Mouse (Mus musculus) hindbrain, embryonic 16.5 days (tissue): ENCODE data around the gene Hnrnpa0. TPM values are rescaled to one million over a fixed set of nuclear protein-coding genes. Genes with fewer than 3 reads are reported as not detected.

Experiments used
- ATAC-seq: fragments of 200-750 bp; cut with Nextera tagmentation; 2 replicates; pipeline ENCODE4 v1.8.0; 2017; ENCODE audit warnings: moderate TSS enrichment, moderate library complexity
- H3K27ac ChIP-seq: fragments of 300-500 bp; sonication (generic); 2 replicates; pipeline ENCODE4 v1.5.1; 2014; ENCODE audit warnings: low read depth, mild to moderate bottlenecking, control low read depth, low read length, moderate library complexity
- H3K27me3 ChIP-seq: fragments of 300-500 bp; sonication (generic); replicated peaks from 2 replicates; pipeline ENCODE4 v1.6.1; 2014; ENCODE audit warnings: low read length; ENCODE audit not compliant: control insufficient read depth, insufficient read depth
- H3K36me3 ChIP-seq: fragments of 300-500 bp; sonication (generic); 2 replicates; pipeline ENCODE4 v1.6.1; 2014; ENCODE audit warnings: mild to moderate bottlenecking, low read length, moderate library complexity, mixed read lengths; ENCODE audit not compliant: control insufficient read depth, insufficient read depth
- H3K4me1 ChIP-seq: fragments of 300-500 bp; sonication (generic); 2 replicates; pipeline ENCODE4 v1.6.1; 2014; ENCODE audit warnings: low read depth, low read length; ENCODE audit not compliant: control insufficient read depth, insufficient read depth
- H3K4me2 ChIP-seq: fragments of 300-500 bp; sonication (generic); 2 replicates; pipeline ENCODE4 v1.6.1; 2014; ENCODE audit warnings: mild to moderate bottlenecking, low read length, control low read depth, moderate library complexity
- H3K4me3 ChIP-seq: fragments of 300-500 bp; sonication (generic); 2 replicates; pipeline ENCODE4 v1.5.1; 2014; ENCODE audit warnings: mild to moderate bottlenecking, low read length, control low read depth, moderate library complexity
- H3K9ac ChIP-seq: fragments of 300-500 bp; sonication (generic); 2 replicates; pipeline ENCODE4 v1.6.1; 2014; ENCODE audit warnings: low read depth, mild to moderate bottlenecking, control low read depth, low read length, moderate library complexity
- H3K9me3 ChIP-seq: fragments of 300-500 bp; sonication (generic); 2 replicates; pipeline ENCODE4 v1.6.1; 2014; ENCODE audit warnings: mild to moderate bottlenecking, low read length, moderate library complexity; ENCODE audit not compliant: control insufficient read depth
- WGBS: fragments of 180-500 bp; shearing (Covaris S2); extraction: QIAGEN DNeasy Blood & Tissue Kit; methylation state at CpG from one replicate; pipeline ENCODE4 v1.1.7; 2014; 5-methylcytosine and 5-hydroxymethylcytosine counted together
- polyA plus RNA-seq: library from polyadenylated mRNA; unstranded; fragments of >200 nt; fragmentation: Nextera tagmentation; extraction: Ambion mirVana; gene quantifications from 2 replicates; pipeline ENCODE4 v1.2.1, GENCODE M21; 2015

The Hnrnpa0 gene
- polyA plus RNA-seq, 1 experiment from 2014 or later = 27.7 TPM

GRCm38 (mm10) chr13:58129687-58130246, 1.4 kb upstream of the Hnrnpa0 start:
- Histone ChIP-seq H3K27me3 (no peaks in the 10 kb centered on the region), H3K4me3 (peak overlapping the region; percentile 92), H3K36me3 (peaks cover 2% of the 10 kb centered on the region; the same call in 1 of the 2 replicates), H3K4me1 (peaks cover 17% of the 10 kb centered on the region), H3K9me3 (no peaks in the 10 kb centered on the region), H3K27ac (peak overlapping the region; percentile 100), H3K9ac (peak overlapping the region; percentile 100), H3K4me2 (peak overlapping the region; percentile 67)
- ATAC-seq = no peak
- WGBS = 27% methylated on average over 4 of the region's 4 CpGs

DNA sequence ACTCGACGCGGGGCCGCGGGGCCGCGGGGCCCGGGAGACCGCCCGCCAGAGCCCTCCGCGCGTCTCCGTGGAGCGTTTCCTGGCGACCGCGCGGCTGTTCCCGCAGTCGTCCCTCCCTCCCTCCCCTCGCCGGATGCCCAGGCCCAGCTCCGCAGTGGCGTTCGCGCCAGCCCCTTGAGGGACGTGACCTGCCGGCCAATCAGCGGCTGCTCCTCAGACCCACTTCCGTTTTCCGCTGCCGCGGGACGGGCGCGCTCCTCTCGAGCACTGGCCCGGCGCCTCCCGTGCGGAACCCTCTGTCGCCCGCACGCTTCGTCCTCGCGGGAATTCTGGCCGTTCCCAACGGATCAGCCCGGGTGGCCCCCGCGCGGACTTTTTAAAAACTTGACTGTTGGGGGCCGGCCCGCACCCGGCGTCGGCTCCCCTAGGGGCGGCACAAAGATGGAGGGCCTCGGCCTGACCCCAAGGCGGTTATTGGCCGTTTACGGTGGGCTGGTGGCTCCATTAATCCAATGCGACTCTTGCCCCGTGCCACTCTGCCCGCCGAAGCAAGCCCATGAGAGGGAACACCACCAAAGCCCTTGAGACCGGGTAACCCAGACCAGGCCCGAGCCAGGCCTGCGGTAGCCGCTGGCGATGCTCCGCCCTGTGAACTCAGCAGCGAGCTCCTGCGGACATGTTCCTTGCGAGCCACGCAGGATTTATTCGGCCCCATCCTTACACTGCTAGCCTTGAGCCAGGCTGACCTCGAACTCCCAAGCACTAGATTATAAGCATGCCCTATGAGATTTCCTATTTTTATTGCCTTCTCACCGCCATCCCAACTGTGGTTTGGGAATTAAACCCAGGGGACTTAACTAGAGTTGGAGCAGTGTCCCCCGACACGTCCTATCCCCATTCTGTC, 664 bp upstream of the Hnrnpa0 start:
- H3K4me3 ChIP-seq = peak overlapping the region; percentile 92
- under 1% methylated on average over 61 of the region's 83 CpGs for WGBS
- peak overlapping the region; percentile 100 for H3K27ac ChIP-seq
- H3K4me1 ChIP-seq = peaks cover 20% of the 10 kb centered on the region
- ATAC-seq = peak; percentile 98
- peaks cover 2% of the 10 kb centered on the region; the same call in 1 of the 2 replicates for H3K36me3 ChIP-seq
- H3K9me3 ChIP-seq = no peaks in the 10 kb centered on the region
- no peaks in the 10 kb centered on the region for H3K27me3 ChIP-seq
- peak overlapping the region; percentile 100 for H3K9ac ChIP-seq
- peak overlapping the region; percentile 67 for H3K4me2 ChIP-seq

GRCm38 (mm10) chr13:58127766-58128361, 492 bp downstream of the Hnrnpa0 start:
- Histone ChIP-seq H3K4me3 (peak overlapping the region; percentile 92), H3K27ac (peak overlapping the region; percentile 100), H3K4me2 (peak overlapping the region; percentile 84), H3K36me3 (peaks cover 2% of the 10 kb centered on the region; the same call in 1 of the 2 replicates), H3K27me3 (no peaks in the 10 kb centered on the region), H3K4me1 (peaks cover 20% of the 10 kb centered on the region), H3K9ac (peak overlapping the region; percentile 100), H3K9me3 (no peaks in the 10 kb centered on the region)
- WGBS = under 1% methylated on average over 73 of the region's 81 CpGs
- ATAC-seq = peak; percentile 48

GRCm38 (mm10) chr13:58126862-58127765, 1.2 kb downstream of the Hnrnpa0 start:
- Histone ChIP-seq H3K4me1 (peaks cover 20% of the 10 kb centered on the region), H3K4me3 (peak overlapping the region; percentile 92), H3K4me2 (peak overlapping the region; percentile 84), H3K27me3 (no peaks in the 10 kb centered on the region), H3K36me3 (peaks cover 2% of the 10 kb centered on the region; the same call in 1 of the 2 replicates), H3K9ac (peak overlapping the region; percentile 100), H3K9me3 (no peaks in the 10 kb centered on the region), H3K27ac (peak overlapping the region; percentile 100)
- under 1% methylated on average over 43 of the region's 92 CpGs for WGBS
- no peak for ATAC-seq

- peaks cover 20% of the 10 kb centered on the region for H3K4me1 ChIP-seq
- peak overlapping the region; percentile 30 for H3K4me3 ChIP-seq
- no peaks in the 10 kb centered on the region for H3K27me3 ChIP-seq
- H3K36me3 ChIP-seq = peaks cover 2% of the 10 kb centered on the region; the same call in 1 of the 2 replicates
- 31% methylated on average over 7 of the region's 7 CpGs for WGBS
- ATAC-seq = no peak
- peak overlapping the region; percentile 29; the same call in 1 of the 2 replicates for H3K9ac ChIP-seq
- no peak overlapping the region for H3K27ac ChIP-seq
- no peaks in the 10 kb centered on the region for H3K9me3 ChIP-seq
- H3K4me2 ChIP-seq = peak overlapping the region; percentile 84
These were observed 2.2 kb downstream of the Hnrnpa0 start for GRCm38 (mm10) chr13:58126126-58126525.

DNA sequence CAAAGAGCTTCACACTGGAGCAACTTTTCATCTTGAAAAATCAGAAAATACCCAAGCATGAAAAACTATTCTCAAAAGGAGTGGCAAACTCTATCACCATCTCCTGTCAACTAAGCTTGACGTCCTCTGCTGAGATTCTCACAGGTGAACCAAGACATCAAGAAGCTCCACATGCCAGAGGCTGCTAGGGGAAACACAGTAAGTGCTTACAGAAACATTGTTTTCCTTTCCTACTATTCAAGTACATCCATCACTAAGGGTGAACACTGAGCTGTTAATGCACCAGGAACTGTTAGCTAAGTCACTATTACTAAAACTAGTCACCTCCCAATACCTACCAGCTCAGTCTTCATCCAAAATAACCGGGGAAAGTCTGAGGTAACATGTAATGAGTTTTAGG, 3.4 kb downstream of the Hnrnpa0 start:
- no peak overlapping the region for H3K9ac ChIP-seq
- 56% methylated on average over 2 of the region's 2 CpGs for WGBS
- no peak overlapping the region for H3K27ac ChIP-seq
- H3K4me3 ChIP-seq = no peak overlapping the region
- peaks cover 2% of the 10 kb centered on the region; the same call in 1 of the 2 replicates for H3K36me3 ChIP-seq
- no peak for ATAC-seq
- H3K4me1 ChIP-seq = peaks cover 18% of the 10 kb centered on the region
- no peaks in the 10 kb centered on the region for H3K27me3 ChIP-seq
- H3K4me2 ChIP-seq = no peak overlapping the region
- H3K9me3 ChIP-seq = no peaks in the 10 kb centered on the region

GRCm38 (mm10) chr13:58124278-58124677, 4.1 kb downstream of the Hnrnpa0 start:
- H3K9me3 ChIP-seq = no peaks in the 10 kb centered on the region
- no peak overlapping the region for H3K9ac ChIP-seq
- WGBS = 80% methylated on average over 3 of the region's 3 CpGs
- H3K4me3 ChIP-seq = no peak overlapping the region
- H3K27me3 ChIP-seq = no peaks in the 10 kb centered on the region
- H3K4me1 ChIP-seq = peaks cover 13% of the 10 kb centered on the region
- H3K4me2 ChIP-seq = no peak overlapping the region
- no peak overlapping the region for H3K27ac ChIP-seq
- ATAC-seq = no peak
- peaks cover 2% of the 10 kb centered on the region; the same call in 1 of the 2 replicates for H3K36me3 ChIP-seq

- Histone ChIP-seq H3K27me3 (no peaks in the 10 kb centered on the region), H3K4me2 (no peak overlapping the region), H3K4me3 (no peak overlapping the region), H3K36me3 (peaks cover 2% of the 10 kb centered on the region; the same call in 1 of the 2 replicates), H3K27ac (no peak overlapping the region), H3K9ac (no peak overlapping the region), H3K4me1 (peaks cover 13% of the 10 kb centered on the region), H3K9me3 (no peaks in the 10 kb centered on the region)
- WGBS = 56% methylated on average over 8 of the region's 8 CpGs
- ATAC-seq = no peak
These were observed 5.0 kb downstream of the Hnrnpa0 start for GRCm38 (mm10) chr13:58123381-58123780.
